In the genomic region with DNA sequence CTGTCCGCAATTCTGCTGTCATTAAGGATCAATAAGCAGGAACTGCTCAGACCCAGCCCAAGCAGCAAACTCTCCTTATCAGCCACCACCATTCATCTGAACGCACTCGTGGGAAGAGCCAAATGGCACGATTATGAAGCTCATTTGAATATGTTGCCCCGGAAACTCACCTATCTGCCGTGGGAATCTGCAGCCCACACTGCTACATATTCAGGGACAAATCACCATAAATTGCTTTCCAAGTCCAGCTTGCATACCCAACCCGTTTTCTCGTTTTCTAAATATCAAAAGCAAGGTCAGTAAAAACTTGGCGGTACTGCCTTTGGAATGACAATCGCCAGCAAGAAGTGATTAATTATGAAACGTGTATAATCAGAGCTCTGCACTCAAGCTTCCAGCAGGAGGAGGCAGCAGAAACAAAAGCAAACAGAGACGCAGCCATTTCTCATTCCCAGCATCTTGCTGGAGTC, we compare ENCODE assay signal across 11 mouse cellular contexts.
DNase-seq lines count a peak whose midpoint lies in the region; ATAC-seq and TF ChIP-seq lines count a peak whose summit lies in the region.
"Had no signal": no experiment of that assay in that cellular context is flagged by ENCODE, and none has a peak within 500 bp of the region (broad histone marks: within the 10 kb centered on the region; RNA-seq: fewer than 3 reads in every experiment).

No protein-coding gene starts in this region.

- H3K4me2 ChIP-seq in liver, postnatal 0 days (ENCODE audit: low read depth, low read length) = no peak overlapping the region; the same call in 1 of the 2 replicates
- H3K4me2 ChIP-seq in forebrain, embryonic 15.5 days (replicated peaks) = peak overlapping the region; percentile 36
- peak overlapping the region; percentile 24; the same call in 1 of the 2 replicates for H3K4me2 ChIP-seq in intestine, postnatal 0 days (replicated peaks; ENCODE audit: low read depth)
- H3K4me2 ChIP-seq in neural tube, embryonic 13.5 days = peak overlapping the region; percentile 40

- peak; percentile 44 for DNase-seq in liver
- DNase-seq in liver, postnatal 0 days = no peak
- DNase-seq in gastrocnemius, postnatal 25 days = no peak
- DNase-seq: cerebellum, adult 11 months; heart, postnatal 4 days; thymus, postnatal 25 days had no signal

- no peak for TF ChIP-seq CTCF in liver, postnatal 0 days (IDR thresholded peaks at IDR 0.05; ENCODE audit: low read depth)
- TF ChIP-seq CTCF in intestine, postnatal 0 days (IDR thresholded peaks at IDR 0.05; ENCODE audit: low read depth) = peak; percentile 20; the same call in 1 of the 2 replicates

- no peak for ATAC-seq in liver, postnatal 0 days
- 0 out of 2 replicates have a peak, but pooled peaks have one; percentile 47 for ATAC-seq in forebrain, embryonic 15.5 days (replicated peaks)
- no peak for ATAC-seq in intestine, postnatal 0 days
- ATAC-seq in neural tube, embryonic 13.5 days (ENCODE audit: low read depth) = peak; percentile 29
- no peak for ATAC-seq in erythroblast, adult 5-6 weeks (replicated peaks; ENCODE audit: low FRiP score, poor library complexity, severe bottlenecking)

- H3K36me3 ChIP-seq in liver, postnatal 0 days (replicated peaks; ENCODE audit: insufficient read depth, low read length) = no peaks in the 10 kb centered on the region
- no peaks in the 10 kb centered on the region for H3K36me3 ChIP-seq in forebrain, embryonic 15.5 days
- peaks cover 3% of the 10 kb centered on the region; the same call in 1 of the 2 replicates for H3K36me3 ChIP-seq in intestine, postnatal 0 days (ENCODE audit: control insufficient read depth, insufficient read depth)
- H3K36me3 ChIP-seq in neural tube, embryonic 13.5 days = no peaks in the 10 kb centered on the region

- TF ChIP-seq EP300 in liver, postnatal 0 days (IDR thresholded peaks at IDR 0.05; ENCODE audit: low read depth) = no peak

- peaks cover 6% of the 10 kb centered on the region; the same call in 1 of the 2 replicates for H3K4me1 ChIP-seq in liver, postnatal 0 days (ENCODE audit: insufficient read depth)
- H3K4me1 ChIP-seq in forebrain, embryonic 15.5 days = peaks cover 19% of the 10 kb centered on the region
- H3K4me1 ChIP-seq in intestine, postnatal 0 days (replicated peaks; ENCODE audit: control insufficient read depth, insufficient read depth, low read length) = no peaks in the 10 kb centered on the region
- H3K4me1 ChIP-seq in neural tube, embryonic 13.5 days (replicated peaks) = peaks cover 51% of the 10 kb centered on the region

- H3K4me3 ChIP-seq in liver, postnatal 0 days (ENCODE audit: low read depth, low read length) = no peak overlapping the region
- H3K4me3 ChIP-seq in forebrain, embryonic 15.5 days = peak overlapping the region; percentile 10; the same call in 1 of the 2 replicates
- no peak overlapping the region for H3K4me3 ChIP-seq in intestine, postnatal 0 days (ENCODE audit: low read depth, low read length)
- no peak overlapping the region for H3K4me3 ChIP-seq in neural tube, embryonic 13.5 days
- H3K4me3 ChIP-seq: erythroblast, embryonic 14.5 days had no signal

- no peaks in the 10 kb centered on the region for H3K9me3 ChIP-seq in liver, postnatal 0 days (ENCODE audit: low read length)
- H3K9me3 ChIP-seq in forebrain, embryonic 15.5 days = no peaks in the 10 kb centered on the region
- H3K9me3 ChIP-seq in intestine, postnatal 0 days (ENCODE audit: control insufficient read depth) = no peaks in the 10 kb centered on the region
- H3K9me3 ChIP-seq in neural tube, embryonic 13.5 days = no peaks in the 10 kb centered on the region

- H3K27ac ChIP-seq in liver, postnatal 0 days (ENCODE audit: low read depth) = no peak overlapping the region
- H3K27ac ChIP-seq in forebrain, embryonic 15.5 days (replicated peaks) = peak overlapping the region; percentile 87
- H3K27ac ChIP-seq in intestine, postnatal 0 days (ENCODE audit: low read depth, low read length) = no peak overlapping the region
- peak overlapping the region; percentile 86 for H3K27ac ChIP-seq in neural tube, embryonic 13.5 days (replicated peaks)

- WGBS in liver, postnatal 0 days (ENCODE audit: insufficient replicate concordance) = 45% methylated on average over 12 of the region's 12 CpGs
- WGBS in forebrain, embryonic 15.5 days = 13% methylated on average over 12 of the region's 12 CpGs
- 23% methylated on average over 12 of the region's 12 CpGs for WGBS in intestine, postnatal 0 days
- WGBS in neural tube, embryonic 13.5 days = 19% methylated on average over 12 of the region's 12 CpGs

- no peak overlapping the region for H3K9ac ChIP-seq in liver, postnatal 0 days (replicated peaks)
- peak overlapping the region; percentile 25 for H3K9ac ChIP-seq in forebrain, embryonic 15.5 days (replicated peaks)
- H3K9ac ChIP-seq in intestine, postnatal 0 days (ENCODE audit: low read depth, low read length) = no peak overlapping the region
- H3K9ac ChIP-seq in neural tube, embryonic 13.5 days = no peak overlapping the region

- H3K27me3 ChIP-seq in liver, postnatal 0 days (ENCODE audit: insufficient read depth, low read length) = no peaks in the 10 kb centered on the region
- no peaks in the 10 kb centered on the region for H3K27me3 ChIP-seq in forebrain, embryonic 15.5 days
- H3K27me3 ChIP-seq in intestine, postnatal 0 days (replicated peaks; ENCODE audit: control insufficient read depth, insufficient read depth, low read length) = no peaks in the 10 kb centered on the region
- no peaks in the 10 kb centered on the region for H3K27me3 ChIP-seq in neural tube, embryonic 13.5 days

Comparison
In these comparisons a context has a peak if more than half of its experiments do, and no peak if none do; other contexts are left out.
1. ATAC-seq: peak in forebrain, embryonic 15.5 days (single experiment) and neural tube, embryonic 13.5 days (single experiment); none in liver, postnatal 0 days (single experiment), intestine, postnatal 0 days (single experiment) and erythroblast, adult 5-6 weeks (single experiment).
2. H3K27ac ChIP-seq: peak in forebrain, embryonic 15.5 days (single experiment) and neural tube, embryonic 13.5 days (single experiment); none in liver, postnatal 0 days (single experiment) and intestine, postnatal 0 days (single experiment).